Mouse (Mus musculus): ENCODE results near the gene Stim2. TPM values are rescaled to one million over a fixed set of nuclear protein-coding genes. Genes with fewer than 3 reads are reported as not detected.

The Stim2 gene
- total and polyA plus RNA-seq, 3 experiments: 8.2 to 17.2 (median 16.5) TPM

DNA sequence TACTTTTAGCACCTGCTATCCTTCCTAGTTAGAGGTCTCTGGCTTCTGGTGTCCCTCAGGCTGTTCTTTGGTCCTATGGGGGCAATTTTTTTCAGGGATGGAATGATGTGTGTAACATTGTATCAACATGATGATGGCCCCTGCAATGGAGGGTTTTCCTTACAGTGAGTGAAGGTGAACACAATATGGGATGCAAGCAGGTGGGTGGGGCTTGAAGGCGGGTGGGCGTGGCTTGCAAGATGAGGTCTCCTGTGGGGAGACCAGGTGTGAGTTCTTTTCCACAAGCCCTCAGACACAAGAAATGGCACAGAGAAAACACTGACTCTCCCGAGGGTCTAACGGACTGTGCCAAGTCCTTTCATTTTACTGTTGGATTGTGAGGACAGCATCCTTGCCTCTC, 157.6 kb downstream of the Stim2 start:
- TF ChIP-seq EP300 (IDR thresholded peaks at IDR 0.05; ENCODE audit: insufficient read depth, low read depth, low read length) (no peak), CTCF (IDR thresholded peaks at IDR 0.05) (no peak), POLR2A (IDR thresholded peaks at IDR 0.05; ENCODE audit: insufficient read depth, low read depth, low read length) (no peak)
- Histone ChIP-seq H3K9ac (ENCODE audit: low read depth, low read length) (no peak overlapping the region), H3K79me2 (replicated peaks; ENCODE audit: control insufficient read depth, insufficient read depth, low read length) (no peaks in the 10 kb centered on the region), H3K36me3 (ENCODE audit: control insufficient read depth, insufficient read depth, low read length) (no peaks in the 10 kb centered on the region), H3K27me3 (ENCODE audit: control insufficient read depth, insufficient read depth, low read length) (no peaks in the 10 kb centered on the region), H3K27ac (no peak overlapping the region), H3K4me3 (no peak overlapping the region), H3K4me1 (ENCODE audit: control insufficient read depth, insufficient read depth, low read length) (peaks cover 4% of the 10 kb centered on the region)
- no peak for DNase-seq
- intact Hi-C loops (cut with DNase I): no loop called here
- WGBS: 91% methylated on average over 4 of the region's 4 CpGs

DNA sequence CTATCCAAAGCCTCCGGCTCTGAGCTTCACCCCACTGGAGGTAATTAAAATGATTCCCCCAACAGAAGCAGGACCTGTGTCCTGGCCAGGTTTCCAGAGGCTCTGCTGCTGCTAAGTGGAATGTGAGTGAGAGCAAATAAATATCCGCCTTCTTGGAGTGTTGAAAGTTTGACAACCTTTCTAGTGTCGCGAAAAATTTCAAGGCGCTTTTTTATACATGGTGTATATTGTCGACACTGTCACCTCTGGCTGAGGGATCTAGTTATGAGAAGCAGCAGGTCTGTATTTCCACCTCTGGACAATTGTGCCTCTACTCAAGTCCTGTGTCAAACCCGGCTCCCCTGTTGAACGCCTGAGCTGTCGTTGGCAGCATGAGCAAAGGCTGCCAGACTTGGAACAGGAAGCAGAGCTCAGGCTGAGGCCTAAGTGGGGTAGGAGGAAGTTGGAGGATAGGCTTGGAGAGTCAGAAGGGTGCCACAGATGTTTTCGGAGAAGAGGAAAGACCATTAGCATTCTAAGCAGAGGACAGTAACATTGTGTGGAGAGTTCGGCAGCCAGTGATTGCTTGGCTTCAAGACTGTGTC, 158.7 kb downstream of the Stim2 start:
- WGBS: 45% methylated on average over 11 of the region's 11 CpGs
- Histone ChIP-seq H3K36me3 (ENCODE audit: control insufficient read depth, insufficient read depth, low read length) (no peaks in the 10 kb centered on the region), H3K4me3 (no peak overlapping the region), H3K27ac (no peak overlapping the region), H3K4me1 (ENCODE audit: control insufficient read depth, insufficient read depth, low read length) (peaks cover 4% of the 10 kb centered on the region), H3K27me3 (ENCODE audit: control insufficient read depth, insufficient read depth, low read length) (no peaks in the 10 kb centered on the region), H3K9ac (ENCODE audit: low read depth, low read length) (no peak overlapping the region), H3K79me2 (replicated peaks; ENCODE audit: control insufficient read depth, insufficient read depth, low read length) (no peaks in the 10 kb centered on the region)
- intact Hi-C loops (cut with DNase I): no loop called here
- TF ChIP-seq POLR2A (IDR thresholded peaks at IDR 0.05; ENCODE audit: insufficient read depth, low read depth, low read length) (no peak), CTCF (IDR thresholded peaks at IDR 0.05) (no peak), EP300 (IDR thresholded peaks at IDR 0.05; ENCODE audit: insufficient read depth, low read depth, low read length) (no peak)
- no peak for DNase-seq

DNA sequence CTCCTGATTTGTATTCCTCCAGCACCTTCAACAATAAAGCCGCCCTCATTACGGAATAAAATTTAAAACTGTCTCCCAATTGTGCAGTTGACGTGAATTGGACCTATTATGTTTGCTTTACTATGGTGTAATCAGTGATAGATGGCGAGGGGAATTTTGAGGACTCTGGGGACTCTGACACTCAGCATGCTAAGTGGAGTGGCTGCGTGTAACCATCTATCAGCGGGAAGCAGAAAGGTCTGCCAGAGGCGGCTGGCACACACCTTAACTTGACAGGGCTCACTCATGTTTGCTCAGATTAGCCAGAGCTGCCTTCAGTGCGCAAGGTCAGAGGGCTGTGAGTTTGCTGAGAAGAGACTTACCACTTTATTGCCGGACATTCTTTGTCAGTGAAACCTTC, 159.9 kb downstream of the Stim2 start:
- DNase-seq: peak; percentile 27 to 40
- Histone ChIP-seq H3K27me3 (ENCODE audit: control insufficient read depth, insufficient read depth, low read length) (no peaks in the 10 kb centered on the region), H3K4me3 (no peak overlapping the region), H3K9ac (ENCODE audit: low read depth, low read length) (no peak overlapping the region), H3K79me2 (replicated peaks; ENCODE audit: control insufficient read depth, insufficient read depth, low read length) (no peaks in the 10 kb centered on the region), H3K27ac (no peak overlapping the region), H3K36me3 (ENCODE audit: control insufficient read depth, insufficient read depth, low read length) (no peaks in the 10 kb centered on the region), H3K4me1 (ENCODE audit: control insufficient read depth, insufficient read depth, low read length) (peaks cover 4% of the 10 kb centered on the region)
- no peak for TF ChIP-seq POLR2A (IDR thresholded peaks at IDR 0.05; ENCODE audit: insufficient read depth, low read depth, low read length)
- TF ChIP-seq EP300 (IDR thresholded peaks at IDR 0.05; ENCODE audit: insufficient read depth, low read depth, low read length): 0 out of 2 replicates have a peak, but pooled peaks have one; percentile 26
- TF ChIP-seq CTCF (IDR thresholded peaks at IDR 0.05): no peak
- 37% methylated on average over 9 of the region's 9 CpGs for WGBS
- intact Hi-C loops (cut with DNase I): no loop called here

DNA sequence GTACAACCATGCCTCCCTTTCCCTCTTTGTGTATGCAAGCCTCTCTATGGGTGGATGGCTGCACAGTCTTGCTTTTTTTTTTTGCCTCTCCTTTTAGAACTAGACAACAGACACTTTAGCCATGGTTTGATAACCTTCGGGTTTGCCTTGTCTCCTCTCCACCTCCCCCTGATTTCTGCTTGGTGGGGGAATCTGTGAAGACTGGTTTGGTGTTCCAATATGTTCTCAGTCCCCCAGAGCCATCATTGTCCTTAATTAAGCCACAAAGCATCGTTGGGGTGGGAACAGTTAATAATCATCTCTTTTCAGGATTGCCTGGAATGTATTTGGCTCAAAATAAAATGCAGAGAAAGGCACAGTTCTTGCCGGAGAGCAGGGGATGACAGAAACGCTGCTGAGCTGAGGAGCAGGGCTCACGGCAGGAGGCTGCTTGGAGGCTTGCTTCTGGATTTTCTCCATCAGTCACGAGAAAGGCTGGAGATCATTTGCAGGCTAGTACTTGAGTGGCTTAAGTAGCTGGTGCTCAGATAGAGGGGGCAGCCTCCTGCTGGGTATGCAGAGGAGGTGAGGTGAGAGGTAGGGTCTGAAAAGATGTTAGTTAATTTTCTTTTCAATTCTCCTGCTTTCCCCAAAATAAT, 161.0 kb downstream of the Stim2 start:
- H3K4me1 ChIP-seq (ENCODE audit: control insufficient read depth, insufficient read depth, low read length): peaks cover 4% of the 10 kb centered on the region

DNA sequence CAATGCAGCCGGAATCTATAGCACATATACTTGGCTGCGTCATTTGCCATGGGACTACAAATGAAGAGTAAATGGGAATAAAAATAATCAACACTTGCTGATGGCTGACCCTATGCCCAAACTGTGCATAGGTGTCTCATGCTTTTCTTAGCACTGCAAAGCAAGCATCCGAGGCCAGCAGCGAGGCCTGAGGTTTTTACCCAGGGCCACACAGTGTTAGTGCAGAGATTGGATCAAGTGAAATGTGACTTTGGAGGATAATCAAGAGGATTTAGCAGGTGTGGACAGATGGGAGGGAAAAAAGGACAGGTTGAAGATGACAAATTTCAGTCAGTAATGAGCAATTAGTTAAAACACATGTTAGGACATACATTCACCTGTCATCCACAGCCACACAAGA, 162.3 kb downstream of the Stim2 start:
- Histone ChIP-seq H3K4me3 (no peak overlapping the region), H3K9ac (ENCODE audit: low read depth, low read length) (no peak overlapping the region), H3K27ac (no peak overlapping the region), H3K36me3 (ENCODE audit: control insufficient read depth, insufficient read depth, low read length) (no peaks in the 10 kb centered on the region), H3K4me1 (ENCODE audit: control insufficient read depth, insufficient read depth, low read length) (peaks cover 4% of the 10 kb centered on the region), H3K79me2 (replicated peaks; ENCODE audit: control insufficient read depth, insufficient read depth, low read length) (no peaks in the 10 kb centered on the region), H3K27me3 (ENCODE audit: control insufficient read depth, insufficient read depth, low read length) (no peaks in the 10 kb centered on the region)
- DNase-seq: no peak
- TF ChIP-seq POLR2A (IDR thresholded peaks at IDR 0.05; ENCODE audit: insufficient read depth, low read depth, low read length): no peak
- intact Hi-C loops (cut with DNase I): no loop called here
- 96% methylated on average over 4 of the region's 4 CpGs for WGBS

More for the DNA sequence above, 161.0 kb downstream of the Stim2 start:
- H3K9ac ChIP-seq (ENCODE audit: low read depth, low read length): no peak overlapping the region
- no peaks in the 10 kb centered on the region for H3K79me2 ChIP-seq (replicated peaks; ENCODE audit: control insufficient read depth, insufficient read depth, low read length)
- no peak overlapping the region for H3K27ac ChIP-seq
- WGBS: 10% methylated on average over 6 of the region's 6 CpGs
- DNase-seq: no peak
- intact Hi-C loops (cut with DNase I): no loop called here
- no peaks in the 10 kb centered on the region for H3K36me3 ChIP-seq (ENCODE audit: control insufficient read depth, insufficient read depth, low read length)
- H3K27me3 ChIP-seq (ENCODE audit: control insufficient read depth, insufficient read depth, low read length): no peaks in the 10 kb centered on the region
- TF ChIP-seq CTCF (IDR thresholded peaks at IDR 0.05): no peak
- TF ChIP-seq POLR2A (IDR thresholded peaks at IDR 0.05; ENCODE audit: insufficient read depth, low read depth, low read length): no peak
- TF ChIP-seq EP300 (IDR thresholded peaks at IDR 0.05; ENCODE audit: insufficient read depth, low read depth, low read length): no peak
- H3K4me3 ChIP-seq: no peak overlapping the region

DNA sequence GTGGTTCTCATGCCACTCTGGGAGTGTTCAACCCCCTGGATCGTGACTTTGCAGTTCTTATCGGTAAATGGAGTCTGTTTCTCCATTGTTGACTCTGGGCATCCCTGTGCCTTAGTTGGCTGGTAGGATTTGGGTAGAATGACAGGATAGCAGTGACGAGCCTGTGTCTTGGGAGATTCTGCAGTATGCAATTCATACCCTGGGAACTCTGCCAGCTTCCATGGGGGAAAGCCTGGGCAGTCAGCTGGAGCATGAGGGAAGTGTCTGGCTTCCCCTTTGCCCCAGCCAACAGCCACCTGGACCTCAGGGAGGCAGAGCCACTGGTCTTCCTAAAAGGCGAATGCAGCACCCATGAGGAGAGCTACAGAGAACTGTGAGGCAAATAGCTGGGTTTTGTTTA, 165.6 kb downstream of the Stim2 start:
- H3K9ac ChIP-seq (ENCODE audit: low read depth, low read length): no peak overlapping the region
- no peaks in the 10 kb centered on the region for H3K36me3 ChIP-seq (ENCODE audit: control insufficient read depth, insufficient read depth, low read length)
- H3K27me3 ChIP-seq (ENCODE audit: control insufficient read depth, insufficient read depth, low read length): no peaks in the 10 kb centered on the region
- WGBS: 42% methylated on average over 4 of the region's 4 CpGs
- no peak overlapping the region for H3K27ac ChIP-seq
- no peaks in the 10 kb centered on the region for H3K4me1 ChIP-seq (ENCODE audit: control insufficient read depth, insufficient read depth, low read length)
- TF ChIP-seq POLR2A (IDR thresholded peaks at IDR 0.05; ENCODE audit: insufficient read depth, low read depth, low read length) (no peak), CTCF (IDR thresholded peaks at IDR 0.05) (no peak), EP300 (IDR thresholded peaks at IDR 0.05; ENCODE audit: insufficient read depth, low read depth, low read length) (no peak)
- intact Hi-C loops (cut with DNase I): no loop called here
- H3K79me2 ChIP-seq (replicated peaks; ENCODE audit: control insufficient read depth, insufficient read depth, low read length): no peaks in the 10 kb centered on the region
- no peak for DNase-seq
- H3K4me3 ChIP-seq: no peak overlapping the region

Other genes with a start within 250 kb of the Stim2 start
- gene Tbc1d19, start 188.9 kb upstream of the Stim2 start, total RNA-seq (2021): 10 to 100 TPM; 16.7 to 18.4 TPM
- gene Tbc1d19, start 188.9 kb upstream of the Stim2 start, polyA plus RNA-seq (2012; rRNA removed): 10.0 and 19.7 TPM in 2 replicates

Measured in heart, adult 2 months (tissue).